Mouse (Mus musculus) limb, embryonic 12.5 days (tissue): ENCODE data around the gene Olfr1500. TPM values are rescaled to one million over a fixed set of nuclear protein-coding genes. Genes with fewer than 3 reads are reported as not detected.

Source experiments
- polyA plus RNA-seq: library from polyadenylated mRNA; unstranded; fragments of >200 nt; fragmentation: Nextera tagmentation; extraction: Ambion mirVana; gene quantifications from 2 replicates; pipeline ENCODE4 v1.2.1, GENCODE M21; 2016

The Olfr1500 gene
- polyA plus RNA-seq, 1 experiment from 2014 or later = not detected

Other genes with a start within 250 kb of the Olfr1500 start
- not detected in 2 replicates for gene Olfr1484, start 247.0 kb downstream of the Olfr1500 start, polyA plus RNA-seq
- not detected in 2 replicates for gene Olfr1487, start 213.1 kb downstream of the Olfr1500 start, polyA plus RNA-seq
- not detected in 2 replicates for gene Olfr1489, start 198.9 kb downstream of the Olfr1500 start, polyA plus RNA-seq
- gene Olfr1490, start 179.4 kb downstream of the Olfr1500 start, polyA plus RNA-seq = not detected in 2 replicates
- gene Olfr1491, start 133.2 kb downstream of the Olfr1500 start, polyA plus RNA-seq = not detected in 2 replicates
- gene Olfr1493-ps1, start 107.2 kb downstream of the Olfr1500 start, polyA plus RNA-seq = not detected in 2 replicates
- not detected in 2 replicates for gene Olfr1494, start 90.8 kb downstream of the Olfr1500 start, polyA plus RNA-seq
- not detected in 2 replicates for gene Olfr1495, start 65.9 kb downstream of the Olfr1500 start, polyA plus RNA-seq
- not detected in 2 replicates for gene Olfr1496, start 52.6 kb downstream of the Olfr1500 start, polyA plus RNA-seq
- gene Olfr1497, start 32.3 kb downstream of the Olfr1500 start, polyA plus RNA-seq = not detected in 2 replicates
- gene Olfr1499, start 11.0 kb downstream of the Olfr1500 start, polyA plus RNA-seq = not detected in 2 replicates
- not detected in 2 replicates for gene Olfr1501, start 20.2 kb upstream of the Olfr1500 start, polyA plus RNA-seq
- gene Olfr1502, start 31.3 kb upstream of the Olfr1500 start, polyA plus RNA-seq = not detected in 2 replicates
- not detected in 2 replicates for gene Olfr1504, start 67.4 kb upstream of the Olfr1500 start, polyA plus RNA-seq
- not detected in 2 replicates for gene Olfr1505, start 83.0 kb upstream of the Olfr1500 start, polyA plus RNA-seq